Mouse (Mus musculus): ENCODE measurements around the gene Cenpl.
"Not testable (repeated sequence)": the region's sequence is repeated elsewhere in the genome, so short reads cannot be mapped to it uniquely, and the experiment has no call there.

DNA sequence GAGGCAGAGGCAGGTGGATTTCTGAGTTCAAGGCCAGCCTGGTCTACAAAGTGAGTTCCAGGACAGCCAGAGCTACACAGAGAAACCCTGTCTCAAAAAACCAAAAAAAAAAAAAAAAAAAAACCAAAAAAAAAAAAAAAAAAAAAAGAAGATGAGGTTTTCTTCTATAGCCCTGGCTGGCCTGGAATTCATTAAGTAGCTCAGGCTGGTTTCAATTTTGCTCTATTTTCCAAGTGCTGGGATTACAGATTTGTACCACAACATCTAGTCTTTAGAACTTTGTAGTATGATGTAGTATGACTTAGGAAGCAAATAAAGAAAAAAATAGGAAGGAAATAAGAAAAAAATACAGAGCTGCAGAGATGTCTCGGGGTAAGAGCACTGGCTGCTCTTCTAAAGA is 42.1 kb upstream of the Cenpl start:
- not testable (repeated sequence) for TF ChIP-seq EP300, CTCF (IDR thresholded peaks at IDR 0.05; ENCODE audit: low read depth)
